Mouse (Mus musculus) liver, adult (tissue): Measurements from ENCODE around the gene Sap18.

Source experiments
- GATA4 ChIP-seq: IDR thresholded peaks from 2 replicates; pipeline ENCODE4 v1.6.1; 2014; ENCODE audit warnings: mild to moderate bottlenecking, low read length; ENCODE audit not compliant: insufficient replicate concordance

Gene Sap18

GRCm38 (mm10) chr14:57797991-57798931 is at the start of gene Sap18:
TSS of gene Sap18 (plus strand) at chr14:57798180.
- no peak; the same call in 1 of the 2 replicates for TF ChIP-seq GATA4

DNA sequence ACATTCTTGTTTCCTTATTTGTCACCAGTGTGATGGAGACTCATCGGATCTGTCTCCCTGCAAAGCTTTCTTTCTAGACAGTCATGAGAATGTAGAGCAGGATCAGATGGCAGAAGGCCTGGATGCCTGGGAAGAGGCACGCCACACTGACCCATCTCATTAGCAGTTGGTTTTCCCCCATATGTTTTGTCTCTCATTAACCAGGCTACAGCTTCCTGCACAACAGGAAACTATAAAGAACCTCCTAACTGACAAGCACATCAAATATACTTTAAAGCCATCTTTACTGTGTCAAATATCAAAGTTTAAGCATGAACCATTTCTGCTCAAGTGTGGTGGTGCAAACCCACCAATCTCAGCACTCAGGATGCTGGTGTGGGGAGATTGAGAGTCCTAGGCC is 48.5 kb upstream of the Sap18 start:
- TF ChIP-seq GATA4: no peak

GRCm38 (mm10) chr14:57753351-57753992 is 44.5 kb upstream of the Sap18 start:
- no peak for TF ChIP-seq GATA4

- TF ChIP-seq GATA4: no peak
Measured at GRCm38 (mm10) chr14:57755661-57756060, 42.3 kb upstream of the Sap18 start.

- TF ChIP-seq GATA4: no peak
Measured at GRCm38 (mm10) chr14:57756094-57756493, 41.9 kb upstream of the Sap18 start.

DNA sequence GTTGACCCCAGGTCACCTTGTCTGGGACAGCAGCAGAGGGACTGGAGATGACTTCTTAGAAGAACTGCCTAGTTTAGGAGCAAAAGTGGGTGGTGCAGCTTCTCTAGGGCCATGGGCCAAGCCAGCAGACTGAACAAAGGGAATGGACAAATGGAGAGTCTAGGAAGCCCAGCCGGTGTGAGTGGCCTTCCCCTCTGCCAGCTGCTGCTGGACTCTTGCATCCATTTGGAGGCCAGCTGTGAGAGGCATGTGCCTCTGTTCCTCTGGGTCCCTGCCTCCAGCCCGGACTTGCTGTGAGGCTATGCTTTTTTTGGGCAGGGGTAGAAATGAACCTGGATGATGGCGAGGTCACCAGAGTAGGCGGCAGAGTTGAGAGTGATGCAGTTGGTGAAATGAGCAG is 39.7 kb upstream of the Sap18 start, which contains the start of gene Lats2:
Gene Lats2, minus strand, starts transcription at position 152 of the 400 bp plus-strand sequence.
- no peak for TF ChIP-seq GATA4

GRCm38 (mm10) chr14:57760447-57761412 is 37.2 kb upstream of the Sap18 start:
- TF ChIP-seq GATA4: no peak

DNA sequence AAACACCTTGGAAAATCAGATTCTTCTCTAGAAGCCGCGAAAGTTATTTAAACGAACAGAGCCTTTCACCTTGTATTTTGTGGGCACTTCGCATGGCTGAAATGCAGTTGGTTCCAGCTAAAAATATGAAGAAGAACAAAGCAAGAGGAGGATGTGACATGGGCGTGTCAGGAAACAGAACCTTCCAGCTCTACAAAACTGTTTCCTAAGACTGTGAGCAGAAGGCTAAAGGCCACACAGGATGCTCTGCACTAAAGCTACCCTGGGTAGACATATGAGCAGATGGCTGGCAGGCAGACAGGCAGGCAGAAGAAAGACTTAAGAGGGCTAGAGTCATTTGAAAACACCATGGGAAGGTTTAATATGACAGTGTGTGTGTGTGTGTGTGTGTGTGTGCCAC is 28.9 kb upstream of the Sap18 start:
- TF ChIP-seq GATA4: no peak

DNA sequence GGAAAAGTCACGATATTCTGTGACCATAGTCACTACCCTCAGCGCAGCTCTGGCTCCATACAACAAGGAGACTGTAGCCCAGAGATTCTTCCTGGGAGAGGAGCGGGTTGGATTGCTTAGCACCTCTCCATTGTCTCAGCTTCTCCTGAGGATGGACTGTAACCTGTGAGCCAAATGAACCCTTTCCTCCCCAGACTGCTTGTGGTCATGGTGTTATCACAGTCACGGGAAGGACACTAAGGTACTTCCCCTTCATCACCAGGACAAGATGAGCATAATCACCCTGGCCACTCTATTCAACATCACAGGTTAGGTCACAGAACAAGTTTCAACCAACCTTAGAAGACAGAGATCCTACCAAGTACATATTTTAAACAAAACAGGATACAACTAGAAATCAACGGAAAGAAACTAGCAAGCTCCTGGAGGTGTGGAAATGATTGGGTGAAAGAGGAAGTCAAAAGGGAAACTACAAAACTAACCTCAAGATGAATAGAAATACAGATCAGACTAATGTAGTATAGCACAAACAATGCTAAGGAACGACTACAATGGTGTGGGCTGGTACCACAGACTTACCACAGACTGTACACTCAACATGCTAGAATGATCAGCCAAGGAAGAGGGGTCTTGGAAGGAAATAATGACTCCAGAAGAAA is 25.7 kb upstream of the Sap18 start:
- no peak for TF ChIP-seq GATA4

DNA sequence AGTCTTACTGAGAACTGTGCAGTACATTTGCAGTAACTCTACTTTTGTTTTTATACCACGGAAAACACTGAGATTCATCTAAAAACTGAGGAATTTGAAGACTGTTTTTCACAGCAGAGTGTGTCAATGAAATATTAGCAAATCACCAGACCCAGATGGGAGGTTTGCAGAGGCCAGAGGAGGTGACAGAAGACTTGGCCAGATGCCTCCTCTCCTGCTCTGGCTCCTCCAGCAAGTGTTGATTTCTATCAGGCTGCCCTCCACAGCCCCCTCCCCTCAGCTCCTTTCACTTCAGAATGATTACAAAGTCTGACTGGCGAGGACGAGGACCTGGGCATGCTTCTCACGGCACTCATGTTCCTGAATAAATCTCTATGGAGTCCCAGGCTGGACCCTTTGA is 10.6 kb upstream of the Sap18 start:
- TF ChIP-seq GATA4: no peak

GRCm38 (mm10) chr14:57789311-57789710 is 8.7 kb upstream of the Sap18 start:
- TF ChIP-seq GATA4: no peak

DNA sequence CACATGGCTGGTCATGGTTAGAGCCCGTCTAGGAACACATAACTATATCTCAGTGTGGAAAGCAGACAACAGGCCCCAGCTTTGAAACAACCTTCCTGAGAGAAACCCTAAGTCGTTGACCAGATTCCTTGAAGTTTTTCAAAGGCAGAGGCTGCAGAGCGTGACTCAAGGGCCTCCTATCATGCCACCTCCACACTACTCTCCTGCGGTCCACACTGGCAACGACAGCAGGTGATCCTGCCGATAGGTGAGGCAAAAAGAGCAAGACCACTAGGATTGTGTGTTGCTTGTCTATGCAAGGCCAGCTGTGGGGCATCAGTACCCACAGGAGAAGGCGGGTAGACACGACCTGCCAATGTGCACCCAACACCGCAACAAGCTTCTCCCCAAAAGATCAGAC is 8.2 kb upstream of the Sap18 start:
- TF ChIP-seq GATA4: no peak

DNA sequence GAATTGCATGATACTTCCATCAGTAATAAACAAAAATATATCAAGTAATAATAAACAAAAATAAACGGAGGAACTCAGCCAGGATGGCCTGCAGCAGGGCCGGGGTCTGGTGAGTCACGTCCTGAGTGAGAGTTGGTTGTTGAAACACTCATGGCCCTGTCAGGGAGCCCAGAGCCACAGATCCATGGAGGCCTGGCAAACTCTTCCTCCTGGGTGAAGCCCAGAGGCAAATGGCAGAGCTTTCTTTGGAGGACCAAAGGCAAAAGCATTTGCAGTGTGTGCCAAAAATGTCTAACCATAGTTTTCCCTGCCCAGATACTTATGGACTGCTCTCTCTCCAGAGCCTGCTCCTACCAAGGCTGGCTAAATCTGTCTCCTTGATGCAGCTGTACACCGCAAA is 6.8 kb upstream of the Sap18 start:
- no peak for TF ChIP-seq GATA4

DNA sequence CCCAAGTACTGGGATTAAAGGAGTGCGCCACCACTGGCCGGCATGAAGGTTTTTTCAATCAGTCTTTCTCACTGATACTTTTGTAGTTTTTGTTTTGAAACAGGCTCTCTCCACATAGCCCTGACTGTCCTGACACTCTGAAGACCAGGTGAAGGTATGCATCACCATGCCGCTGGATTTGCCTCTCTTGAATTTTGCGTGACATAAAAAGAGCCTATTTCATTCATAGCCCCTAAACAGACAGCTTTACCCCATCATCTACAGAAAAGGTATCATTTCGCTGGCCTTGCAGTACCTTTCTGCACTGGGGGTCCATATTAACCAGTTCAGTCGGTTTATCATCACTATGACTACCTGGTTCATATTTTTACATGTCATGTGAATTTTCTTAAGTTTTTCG is 429 bp upstream of the Sap18 start:
- TF ChIP-seq GATA4: no peak

- TF ChIP-seq GATA4: no peak
Measured at GRCm38 (mm10) chr14:57803731-57804130, 5.8 kb downstream of the Sap18 start.
